Mouse (Mus musculus) G1E (cell line): ENCODE measurements at regions not wholly inside any gene's neighbourhood (a gene's known extent, or its start where the extent isn't known, plus 50 kb on each side); places are given as distances from the start of the nearest gene placed in this dataset.

Experiments
- ATAC-seq: 2 replicates; pipeline ENCODE4 v1.8.0; 2016; ENCODE audit warnings: mild to moderate bottlenecking; ENCODE audit not compliant: insufficient number of reproducible peaks, poor library complexity, low FRiP score, severe bottlenecking; ENCODE audit errors: extremely low read depth
- DNase-seq: peaks from one replicate; pipeline ENCODE4 v3.0.0; 2012; ENCODE audit warnings: low spot score
- H3K27me3 ChIP-seq: 2 replicates; pipeline ENCODE4 v1.6.1; 2012; ENCODE audit warnings: mild to moderate bottlenecking, low read length, inconsistent platforms; ENCODE audit not compliant: insufficient read depth
- H3K36me3 ChIP-seq: replicated peaks from 2 replicates; pipeline ENCODE3; 2012; ENCODE audit warnings: mild to moderate bottlenecking, inconsistent platforms
- H3K4me1 ChIP-seq: 2 replicates; pipeline ENCODE4 v1.6.1; 2012; ENCODE audit warnings: low read depth, low read length, inconsistent platforms, mixed read lengths; ENCODE audit not compliant: insufficient read depth
- H3K4me3 ChIP-seq: 2 replicates; pipeline ENCODE4 v1.5.1; 2012; ENCODE audit warnings: low read depth, mild to moderate bottlenecking, inconsistent platforms, low read length, moderate library complexity, mixed read lengths
- H3K9me3 ChIP-seq: replicated peaks from 2 replicates; pipeline ENCODE4 v1.6.1; 2012; ENCODE audit warnings: inconsistent platforms
- CTCF ChIP-seq: IDR thresholded peaks from 2 replicates; pipeline ENCODE4 v1.5.1; 2012; ENCODE audit warnings: low read depth, low read length, inconsistent platforms, mixed read lengths
- GATA1 ChIP-seq: IDR thresholded peaks from 2 replicates; pipeline ENCODE4 v1.6.1; 2012; ENCODE audit warnings: borderline replicate concordance, low read length, inconsistent platforms, mixed read lengths
- GATA2 ChIP-seq: IDR thresholded peaks from 2 replicates; pipeline ENCODE4 v1.6.1; 2012; ENCODE audit warnings: low read depth, low read length, inconsistent platforms, borderline replicate concordance
- POLR2AphosphoS5 ChIP-seq: IDR thresholded peaks from 2 replicates; pipeline ENCODE4 v1.6.1; 2012; ENCODE audit warnings: low read depth, low read length, inconsistent platforms; ENCODE audit not compliant: insufficient replicate concordance
- TAL1 ChIP-seq: conservative IDR thresholded peaks from 2 replicates; pipeline ENCODE4 v1.6.1; 2012; ENCODE audit warnings: low read depth, low read length, inconsistent platforms, mixed read lengths

- no peak for DNase-seq
- Histone ChIP-seq H3K9me3 (no peaks in the 10 kb centered on the region), H3K27me3 (no peaks in the 10 kb centered on the region), H3K4me1 (no peaks in the 10 kb centered on the region), H3K36me3 (no peaks in the 10 kb centered on the region), H3K4me3 (no peak overlapping the region)
- ATAC-seq = no peak
- no peak for TF ChIP-seq GATA2
- no peak for TF ChIP-seq GATA1
- TF ChIP-seq POLR2AphosphoS5 = no peak
- TF ChIP-seq TAL1 = no peak
- TF ChIP-seq CTCF = no peak
Observed at GRCm38 (mm10) chr7:115206479-115207134, 463.1 kb downstream of the Insc start.

- H3K9me3 ChIP-seq = no peaks in the 10 kb centered on the region
- H3K27me3 ChIP-seq = no peaks in the 10 kb centered on the region
- no peak for ATAC-seq
- H3K4me3 ChIP-seq = no peak overlapping the region
- TF ChIP-seq GATA2 (no peak), CTCF (no peak), TAL1 (no peak), POLR2AphosphoS5 (no peak), GATA1 (no peak)
- H3K36me3 ChIP-seq = no peaks in the 10 kb centered on the region
- H3K4me1 ChIP-seq = no peaks in the 10 kb centered on the region
- no peak for DNase-seq
Observed at GRCm38 (mm10) chr7:115208781-115209180, 465.3 kb downstream of the Insc start.

- DNase-seq (no peak), ATAC-seq (no peak)
- H3K27me3 ChIP-seq = no peaks in the 10 kb centered on the region
- no peaks in the 10 kb centered on the region for H3K4me1 ChIP-seq
- no peaks in the 10 kb centered on the region for H3K9me3 ChIP-seq
- H3K4me3 ChIP-seq = no peak overlapping the region
- TF ChIP-seq GATA1 (no peak), POLR2AphosphoS5 (no peak), TAL1 (no peak), CTCF (no peak), GATA2 (no peak)
- no peaks in the 10 kb centered on the region for H3K36me3 ChIP-seq
Observed at GRCm38 (mm10) chr7:115210012-115210411, 466.5 kb downstream of the Insc start.

GRCm38 (mm10) chr7:115216838-115217237 lies 473.3 kb downstream of the Insc start:
- Histone ChIP-seq H3K9me3 (no peaks in the 10 kb centered on the region), H3K36me3 (no peaks in the 10 kb centered on the region), H3K4me1 (no peaks in the 10 kb centered on the region; the same call in 1 of the 2 replicates), H3K4me3 (no peak overlapping the region), H3K27me3 (peaks cover 3% of the 10 kb centered on the region)
- ATAC-seq = 0 out of 2 replicates have a peak, but pooled peaks have one; percentile 22
- no peak for TF ChIP-seq TAL1
- no peak for TF ChIP-seq GATA2
- no peak for TF ChIP-seq GATA1
- TF ChIP-seq CTCF = peak; percentile 59
- DNase-seq = peak; percentile 42

- no peak for TF ChIP-seq POLR2AphosphoS5
- TF ChIP-seq GATA1 = no peak
- no peak for TF ChIP-seq TAL1
- TF ChIP-seq CTCF = no peak
- TF ChIP-seq GATA2 = no peak
- no peaks in the 10 kb centered on the region for H3K9me3 ChIP-seq
- peaks cover 3% of the 10 kb centered on the region for H3K27me3 ChIP-seq
- H3K4me1 ChIP-seq = no peaks in the 10 kb centered on the region; the same call in 1 of the 2 replicates
- no peak overlapping the region for H3K4me3 ChIP-seq
- no peaks in the 10 kb centered on the region for H3K36me3 ChIP-seq
- ATAC-seq (no peak), DNase-seq (no peak)
Observed at GRCm38 (mm10) chr7:115217255-115217654, 473.8 kb downstream of the Insc start.

- DNase-seq (no peak), ATAC-seq (no peak)
- Histone ChIP-seq H3K4me1 (no peaks in the 10 kb centered on the region; the same call in 1 of the 2 replicates), H3K4me3 (no peak overlapping the region), H3K27me3 (peaks cover 3% of the 10 kb centered on the region), H3K36me3 (no peaks in the 10 kb centered on the region), H3K9me3 (no peaks in the 10 kb centered on the region)
- TF ChIP-seq GATA2 (no peak), TAL1 (no peak), CTCF (no peak), POLR2AphosphoS5 (no peak), GATA1 (no peak)
Observed at GRCm38 (mm10) chr7:115217712-115218111, 474.2 kb downstream of the Insc start.
